Mouse (Mus musculus): ENCODE measurements around the gene Hdhd3. TPM values are rescaled to one million over a fixed set of nuclear protein-coding genes. Genes with fewer than 3 reads are reported as not detected.
"Not testable (repeated sequence)": the region's sequence is repeated elsewhere in the genome, so short reads cannot be mapped to it uniquely, and the experiment has no call there.

Hdhd3 gene
- polyA plus RNA-seq, 1 experiment from 2014 or later: 21.2 TPM

- no peaks in the 10 kb centered on the region for H3K9me3 ChIP-seq (ENCODE audit: control insufficient read depth, low read depth, low read length)
- H3K27me3 ChIP-seq (ENCODE audit: control insufficient read depth, insufficient read depth, low read length): no peaks in the 10 kb centered on the region
- no peak overlapping the region for H3K4me2 ChIP-seq (replicated peaks; ENCODE audit: low read depth, low read length)
- no peak overlapping the region for H3K4me3 ChIP-seq (ENCODE audit: low read depth, low read length)
- H3K4me1 ChIP-seq (ENCODE audit: control insufficient read depth, insufficient read depth, low read length): no peaks in the 10 kb centered on the region
- 86% methylated on average over 2 of the region's 2 CpGs for WGBS
- no peak for ATAC-seq (ENCODE audit: insufficient number of reproducible peaks, insufficient read depth, low FRiP score, low read depth)
- H3K9ac ChIP-seq (replicated peaks; ENCODE audit: low read depth, low read length): no peak overlapping the region
- no peaks in the 10 kb centered on the region for H3K36me3 ChIP-seq (ENCODE audit: control insufficient read depth, insufficient read depth, low read length)
- no peak overlapping the region for H3K27ac ChIP-seq (ENCODE audit: low read length)
Measured at GRCm38 (mm10) chr4:62487914-62488313, 15.4 kb downstream of the Hdhd3 start.

- H3K4me2 ChIP-seq (replicated peaks; ENCODE audit: low read depth, low read length): no peak overlapping the region
- H3K36me3 ChIP-seq (ENCODE audit: control insufficient read depth, insufficient read depth, low read length): no peaks in the 10 kb centered on the region
- ATAC-seq (ENCODE audit: insufficient number of reproducible peaks, insufficient read depth, low FRiP score, low read depth): no peak
- H3K27me3 ChIP-seq (ENCODE audit: control insufficient read depth, insufficient read depth, low read length): no peaks in the 10 kb centered on the region
- H3K9ac ChIP-seq (replicated peaks; ENCODE audit: low read depth, low read length): no peak overlapping the region
- 81% methylated on average over 5 of the region's 5 CpGs for WGBS
- no peak overlapping the region for H3K27ac ChIP-seq (ENCODE audit: low read length)
- no peaks in the 10 kb centered on the region for H3K4me1 ChIP-seq (ENCODE audit: control insufficient read depth, insufficient read depth, low read length)
- H3K9me3 ChIP-seq (ENCODE audit: control insufficient read depth, low read depth, low read length): no peaks in the 10 kb centered on the region
- H3K4me3 ChIP-seq (ENCODE audit: low read depth, low read length): no peak overlapping the region
Measured at GRCm38 (mm10) chr4:62487172-62487571, 16.1 kb downstream of the Hdhd3 start.

DNA sequence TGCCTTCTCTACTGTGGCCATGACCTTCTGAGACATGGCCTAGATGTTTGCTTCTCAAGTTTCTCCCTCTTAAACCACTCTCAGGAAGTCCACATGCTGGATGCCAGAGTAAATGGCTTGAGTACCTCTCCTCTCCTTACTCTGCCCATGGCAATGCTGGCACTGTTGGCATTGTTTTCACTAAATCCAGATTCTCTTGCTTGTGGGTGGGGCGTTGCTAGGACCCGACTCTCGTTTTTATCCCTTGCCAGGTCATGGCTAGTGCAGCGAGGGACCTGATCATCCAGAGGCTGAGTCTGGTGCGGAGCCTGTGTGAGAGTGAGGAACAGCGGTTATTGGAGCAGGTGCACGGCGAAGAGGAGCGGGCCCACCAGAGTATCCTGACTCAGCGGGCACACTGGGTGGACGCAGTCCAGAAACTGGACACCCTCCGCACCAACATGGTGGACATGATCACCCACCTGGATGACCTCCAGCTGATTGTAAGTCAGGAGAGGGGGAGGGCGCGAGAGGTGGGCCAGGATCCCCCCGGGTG lies 17.0 kb downstream of the Hdhd3 start:
- Histone ChIP-seq H3K4me2 (replicated peaks; ENCODE audit: low read depth, low read length) (no peak overlapping the region), H3K4me1 (ENCODE audit: control insufficient read depth, insufficient read depth, low read length) (no peaks in the 10 kb centered on the region), H3K27ac (ENCODE audit: low read length) (no peak overlapping the region), H3K9ac (replicated peaks; ENCODE audit: low read depth, low read length) (no peak overlapping the region), H3K27me3 (ENCODE audit: control insufficient read depth, insufficient read depth, low read length) (no peaks in the 10 kb centered on the region), H3K9me3 (ENCODE audit: control insufficient read depth, low read depth, low read length) (no peaks in the 10 kb centered on the region), H3K36me3 (ENCODE audit: control insufficient read depth, insufficient read depth, low read length) (no peaks in the 10 kb centered on the region), H3K4me3 (ENCODE audit: low read depth, low read length) (no peak overlapping the region)
- no peak for ATAC-seq (ENCODE audit: insufficient number of reproducible peaks, insufficient read depth, low FRiP score, low read depth)
- WGBS: 89% methylated on average over 15 of the region's 15 CpGs

GRCm38 (mm10) chr4:62485450-62486161 lies 17.7 kb downstream of the Hdhd3 start:
- no peak for ATAC-seq (ENCODE audit: insufficient number of reproducible peaks, insufficient read depth, low FRiP score, low read depth)

DNA sequence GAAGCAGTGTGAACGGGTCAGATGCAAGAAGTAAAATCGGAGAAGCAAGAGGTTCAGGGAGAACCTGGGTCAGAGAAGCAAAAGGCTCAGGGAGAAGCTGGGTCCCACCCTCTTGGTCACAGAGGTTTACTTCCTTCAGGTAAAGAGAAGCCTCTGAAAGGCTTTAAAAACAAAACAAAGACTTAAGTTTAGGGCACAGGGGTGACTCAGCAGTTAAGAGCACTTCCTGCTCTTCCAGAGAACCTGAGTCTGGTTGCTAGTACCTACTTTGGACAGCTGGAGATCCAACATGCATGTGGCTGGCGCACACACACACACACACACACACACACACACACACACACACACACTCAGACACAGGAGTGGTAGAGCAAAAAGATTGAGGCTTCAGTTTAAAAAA lies 18.3 kb downstream of the Hdhd3 start:
- no peak for ATAC-seq (ENCODE audit: insufficient number of reproducible peaks, insufficient read depth, low FRiP score, low read depth)
- H3K36me3 ChIP-seq (ENCODE audit: control insufficient read depth, insufficient read depth, low read length): no peaks in the 10 kb centered on the region
- no peak overlapping the region for H3K9ac ChIP-seq (replicated peaks; ENCODE audit: low read depth, low read length)

More at GRCm38 (mm10) chr4:62485450-62486161, 17.7 kb downstream of the Hdhd3 start:
- Histone ChIP-seq H3K36me3 (ENCODE audit: control insufficient read depth, insufficient read depth, low read length) (no peaks in the 10 kb centered on the region), H3K4me3 (ENCODE audit: low read depth, low read length) (no peak overlapping the region), H3K27me3 (ENCODE audit: control insufficient read depth, insufficient read depth, low read length) (no peaks in the 10 kb centered on the region), H3K9ac (replicated peaks; ENCODE audit: low read depth, low read length) (no peak overlapping the region), H3K4me2 (replicated peaks; ENCODE audit: low read depth, low read length) (no peak overlapping the region), H3K9me3 (ENCODE audit: control insufficient read depth, low read depth, low read length) (no peaks in the 10 kb centered on the region), H3K4me1 (ENCODE audit: control insufficient read depth, insufficient read depth, low read length) (no peaks in the 10 kb centered on the region; the same call in 1 of the 2 replicates), H3K27ac (ENCODE audit: low read length) (no peak overlapping the region)
- WGBS: 83% methylated on average over 8 of the region's 8 CpGs

DNA sequence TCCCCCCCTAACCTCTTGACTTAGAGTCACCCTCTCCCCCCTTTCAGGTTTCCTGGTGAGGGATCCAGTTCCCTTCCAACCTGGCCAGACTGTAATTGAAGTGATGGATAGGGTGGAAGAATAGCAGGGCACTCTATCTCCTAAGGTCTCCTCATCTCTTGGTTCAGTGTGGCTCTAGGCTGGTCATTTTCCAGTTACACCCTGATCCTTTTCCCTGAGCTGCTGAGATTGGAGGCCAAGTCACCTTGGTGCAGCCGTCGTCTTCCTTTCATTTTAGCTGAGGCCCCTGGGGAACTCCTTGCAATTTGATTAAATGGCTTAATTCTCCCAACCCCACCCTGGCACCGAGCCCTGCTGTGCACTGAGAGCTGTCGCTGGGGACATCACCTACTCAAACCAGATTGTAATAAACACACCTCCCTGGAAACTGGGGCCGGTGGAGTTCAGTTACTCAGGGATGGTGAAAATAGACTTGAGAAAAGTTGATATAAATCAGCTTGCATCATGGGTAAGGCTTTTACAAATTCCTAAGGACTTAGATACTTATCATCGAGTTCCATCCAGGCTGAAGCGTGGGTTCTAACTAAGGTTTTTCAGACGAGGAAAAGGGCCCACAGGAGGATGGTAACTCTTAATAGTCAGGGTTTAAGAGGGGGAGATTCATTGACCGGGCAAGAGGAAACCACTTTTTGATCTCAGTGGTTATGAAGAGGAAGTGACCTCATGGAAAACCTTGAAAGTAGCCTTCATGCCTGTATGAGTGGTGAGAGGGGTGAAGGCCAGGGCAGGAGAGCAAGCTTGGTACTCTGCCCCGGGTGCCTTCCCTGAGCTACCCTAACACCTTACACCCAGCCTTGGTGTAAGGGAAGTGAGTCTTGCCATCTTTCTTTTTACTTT lies 22.3 kb downstream of the Hdhd3 start:
- ATAC-seq (ENCODE audit: insufficient number of reproducible peaks, insufficient read depth, low FRiP score, low read depth): 0 out of 2 replicates have a peak, but pooled peaks have one; percentile 14
- Histone ChIP-seq H3K27me3 (ENCODE audit: control insufficient read depth, insufficient read depth, low read length) (no peaks in the 10 kb centered on the region), H3K4me3 (ENCODE audit: low read depth, low read length) (peak overlapping the region; percentile 48; the same call in 1 of the 2 replicates), H3K9ac (replicated peaks; ENCODE audit: low read depth, low read length) (no peak overlapping the region), H3K36me3 (ENCODE audit: control insufficient read depth, insufficient read depth, low read length) (no peaks in the 10 kb centered on the region), H3K4me2 (replicated peaks; ENCODE audit: low read depth, low read length) (peak overlapping the region; percentile 87), H3K9me3 (ENCODE audit: control insufficient read depth, low read depth, low read length) (no peaks in the 10 kb centered on the region), H3K4me1 (ENCODE audit: control insufficient read depth, insufficient read depth, low read length) (no peaks in the 10 kb centered on the region; the same call in 1 of the 2 replicates), H3K27ac (ENCODE audit: low read length) (no peak overlapping the region)
- WGBS: 37% methylated on average over 10 of the region's 10 CpGs

More for the DNA sequence above, 18.3 kb downstream of the Hdhd3 start:
- Histone ChIP-seq H3K4me1 (ENCODE audit: control insufficient read depth, insufficient read depth, low read length) (no peaks in the 10 kb centered on the region; the same call in 1 of the 2 replicates), H3K27ac (ENCODE audit: low read length) (no peak overlapping the region), H3K4me2 (replicated peaks; ENCODE audit: low read depth, low read length) (no peak overlapping the region), H3K4me3 (ENCODE audit: low read depth, low read length) (no peak overlapping the region), H3K27me3 (ENCODE audit: control insufficient read depth, insufficient read depth, low read length) (no peaks in the 10 kb centered on the region), H3K9me3 (ENCODE audit: control insufficient read depth, low read depth, low read length) (no peaks in the 10 kb centered on the region)
- 77% methylated on average over 3 of the region's 3 CpGs for WGBS

DNA sequence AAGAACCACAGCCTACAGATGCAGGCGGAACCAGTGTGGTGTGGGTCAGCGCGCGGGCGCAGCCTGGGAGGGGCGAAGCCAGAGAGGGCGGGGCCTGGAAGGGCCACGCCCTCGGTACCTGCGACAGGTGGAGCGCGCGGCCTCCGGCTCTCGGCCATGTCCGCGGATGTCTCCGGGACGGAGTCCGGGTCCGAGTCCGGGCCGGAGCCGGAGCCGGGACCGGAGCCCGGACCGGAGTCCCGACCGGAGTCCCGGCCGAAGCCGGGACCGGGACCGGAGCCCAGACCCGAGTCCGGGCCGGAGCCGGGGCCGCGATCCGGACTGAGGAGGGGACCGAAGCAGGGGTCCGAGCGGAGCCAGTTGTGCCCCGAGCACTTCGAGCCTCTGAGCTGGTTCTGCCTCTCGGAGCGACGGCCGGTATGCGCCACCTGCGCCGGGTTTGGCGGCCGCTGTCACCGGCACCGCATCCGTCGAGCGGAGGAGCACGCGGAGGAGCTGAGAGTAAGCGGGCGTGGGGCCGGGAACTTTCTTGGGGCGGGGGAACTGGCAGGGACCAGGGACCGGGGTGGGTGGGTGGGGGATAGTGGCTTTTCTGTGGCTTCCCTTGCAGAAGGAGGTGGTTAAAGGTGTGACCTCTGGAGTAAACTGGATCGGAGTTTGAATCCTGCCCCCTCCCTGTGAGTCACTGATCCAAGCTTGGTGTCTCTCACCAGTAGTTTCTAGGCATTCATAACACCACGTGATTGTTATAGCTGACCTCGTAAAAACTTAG lies 23.1 kb downstream of the Hdhd3 start, which contains the start of gene Bspry:
Gene Bspry (plus strand): TSS at position 117 of the 772 bp plus-strand sequence.
- no peak within 1 kb of the TSS for H3K27ac ChIP-seq (ENCODE audit: low read length)
- ATAC-seq (ENCODE audit: insufficient number of reproducible peaks, insufficient read depth, low FRiP score, low read depth): peak; percentile 85

DNA sequence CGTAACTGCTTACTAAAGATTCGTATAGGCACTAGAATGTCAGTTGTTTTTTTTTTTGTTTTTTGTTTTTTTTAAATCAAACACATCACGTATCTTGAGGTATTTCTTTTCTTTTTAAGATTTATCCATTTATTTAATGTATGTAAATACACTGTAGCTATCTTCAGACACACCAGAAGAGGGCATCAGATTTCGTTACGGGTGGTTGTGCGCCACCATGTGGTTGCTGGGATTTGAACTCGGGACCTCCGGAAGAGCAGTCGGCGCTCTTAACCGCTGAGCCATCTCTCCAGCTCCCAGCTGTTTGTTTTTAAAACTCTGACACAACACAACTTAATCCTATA lies 23.7 kb downstream of the Hdhd3 start:
- H3K4me1 ChIP-seq (ENCODE audit: control insufficient read depth, insufficient read depth, low read length); H3K27ac ChIP-seq (ENCODE audit: low read length); ATAC-seq (ENCODE audit: insufficient number of reproducible peaks, insufficient read depth, low FRiP score, low read depth); H3K9me3 ChIP-seq (ENCODE audit: control insufficient read depth, low read depth, low read length); H3K36me3 ChIP-seq (ENCODE audit: control insufficient read depth, insufficient read depth, low read length); H3K9ac ChIP-seq (replicated peaks; ENCODE audit: low read depth, low read length); H3K27me3 ChIP-seq (ENCODE audit: control insufficient read depth, insufficient read depth, low read length): not testable (repeated sequence)
- Histone ChIP-seq H3K4me2 (replicated peaks; ENCODE audit: low read depth, low read length) (peak overlapping the region; percentile 87), H3K4me3 (ENCODE audit: low read depth, low read length) (peak overlapping the region; percentile 48)
- 12% methylated on average over 11 of the region's 11 CpGs for WGBS

More for the DNA sequence above, 23.1 kb downstream of the Hdhd3 start, which contains the start of gene Bspry:
- H3K27me3 ChIP-seq (ENCODE audit: control insufficient read depth, insufficient read depth, low read length): no peaks in the 10 kb centered on the region
- H3K36me3 ChIP-seq (ENCODE audit: control insufficient read depth, insufficient read depth, low read length): no peaks in the 10 kb centered on the region
- H3K4me1 ChIP-seq (ENCODE audit: control insufficient read depth, insufficient read depth, low read length): no peaks in the 10 kb centered on the region; the same call in 1 of the 2 replicates
- peak within 1 kb of the TSS; percentile 30; the same call in 1 of the 2 replicates for H3K9ac ChIP-seq (replicated peaks; ENCODE audit: low read depth, low read length)
- WGBS: 3% methylated on average over 71 of the region's 71 CpGs
- H3K4me3 ChIP-seq (ENCODE audit: low read depth, low read length): peak within 1 kb of the TSS; percentile 48
- H3K4me2 ChIP-seq (replicated peaks; ENCODE audit: low read depth, low read length): peak within 1 kb of the TSS; percentile 87
- H3K9me3 ChIP-seq (ENCODE audit: control insufficient read depth, low read depth, low read length): no peaks in the 10 kb centered on the region

All from stomach, embryonic 14.5 days (tissue).